Mouse (Mus musculus) cortical plate, adult 2 months (tissue): Measurements from ENCODE around the gene Micu1. TPM values are rescaled to one million over a fixed set of nuclear protein-coding genes. Genes with fewer than 3 reads are reported as not detected.
"Not testable (repeated sequence)": the region's sequence is repeated elsewhere in the genome, so short reads cannot be mapped to it uniquely, and the experiment has no call there.

Source experiments
- H3K27ac ChIP-seq: fragments of 200-500 bp; 2 replicates; pipeline ENCODE4 v1.5.1; 2012; ENCODE audit warnings: low read length, control low read depth, inconsistent platforms; ENCODE audit not compliant: insufficient read depth
- H3K4me1 ChIP-seq: fragments of 200-500 bp; 2 replicates; pipeline ENCODE4 v1.6.1; 2011; ENCODE audit warnings: low read length; ENCODE audit not compliant: control insufficient read depth, insufficient read depth
- H3K4me3 ChIP-seq: fragments of 200-500 bp; 2 replicates; pipeline ENCODE4 v1.5.1; 2011; ENCODE audit warnings: mild to moderate bottlenecking, low read length, control low read depth; ENCODE audit not compliant: insufficient read depth
- CTCF ChIP-seq: fragments of 200-500 bp; IDR thresholded peaks from 2 replicates; pipeline ENCODE4 v1.5.1; 2011; ENCODE audit warnings: mild to moderate bottlenecking, control low read depth, low read length; ENCODE audit not compliant: insufficient read depth; ENCODE audit errors: extremely low read depth
- POLR2A ChIP-seq: fragments of 200-500 bp; IDR thresholded peaks from 2 replicates; pipeline ENCODE4 v1.6.1; 2011; ENCODE audit warnings: mild to moderate bottlenecking, low read length, control low read depth; ENCODE audit not compliant: insufficient read depth; ENCODE audit errors: extremely low read depth
- polyA plus RNA-seq: library from polyadenylated mRNA; depleted of rRNA; stranded (reverse); fragments of >200 nt; gene quantifications from 2 replicates; pipeline ENCODE4 v1.2.3, GENCODE M21; 2012; rRNA removed

The Micu1 gene
- 120 and 144 TPM in 2 replicates for polyA plus RNA-seq

GRCm38 (mm10) chr10:59702207-59703032 lies at the start of gene Micu1:
TSS of gene Micu1 (plus strand) at chr10:59702477.
- Histone ChIP-seq H3K4me3 (peak within 1 kb of the TSS; percentile 71), H3K27ac (peak within 1 kb of the TSS; percentile 5; the same call in 1 of the 2 replicates), H3K4me1 (peaks cover 1% of the 10 kb centered on the region; the same call in 1 of the 2 replicates)
- TF ChIP-seq CTCF, result no peak
- TF ChIP-seq POLR2A, result peak; percentile 87

GRCm38 (mm10) chr10:59656799-59657198 lies 45.5 kb upstream of the Micu1 start:
- no peaks in the 10 kb centered on the region for H3K4me1 ChIP-seq
- TF ChIP-seq POLR2A, result no peak
- no peak for TF ChIP-seq CTCF
- no peak overlapping the region for H3K4me3 ChIP-seq
- H3K27ac ChIP-seq, result no peak overlapping the region

GRCm38 (mm10) chr10:59664765-59665164 lies 37.5 kb upstream of the Micu1 start:
- no peak overlapping the region for H3K27ac ChIP-seq
- peaks cover 2% of the 10 kb centered on the region; the same call in 1 of the 2 replicates for H3K4me1 ChIP-seq
- H3K4me3 ChIP-seq, result no peak overlapping the region
- no peak for TF ChIP-seq CTCF
- TF ChIP-seq POLR2A, result no peak

GRCm38 (mm10) chr10:59665503-59666291 lies 36.6 kb upstream of the Micu1 start:
- no peak overlapping the region for H3K4me3 ChIP-seq
- TF ChIP-seq CTCF, result no peak
- TF ChIP-seq POLR2A, result no peak
- peaks cover 2% of the 10 kb centered on the region; the same call in 1 of the 2 replicates for H3K4me1 ChIP-seq
- no peak overlapping the region for H3K27ac ChIP-seq

- no peak overlapping the region for H3K4me3 ChIP-seq
- TF ChIP-seq POLR2A, result no peak
- H3K4me1 ChIP-seq, result peaks cover 2% of the 10 kb centered on the region; the same call in 1 of the 2 replicates
- no peak overlapping the region for H3K27ac ChIP-seq
These were observed 34.9 kb upstream of the Micu1 start for GRCm38 (mm10) chr10:59667377-59667776.

- Histone ChIP-seq H3K4me1 (peaks cover 2% of the 10 kb centered on the region; the same call in 1 of the 2 replicates), H3K27ac (no peak overlapping the region), H3K4me3 (no peak overlapping the region)
- no peak for TF ChIP-seq CTCF
- TF ChIP-seq POLR2A, result no peak
These were observed 33.8 kb upstream of the Micu1 start for GRCm38 (mm10) chr10:59668491-59668890.

GRCm38 (mm10) chr10:59677836-59678235 lies 24.4 kb upstream of the Micu1 start:
- H3K4me1 ChIP-seq, result no peaks in the 10 kb centered on the region
- H3K4me3 ChIP-seq, result no peak overlapping the region
- no peak for TF ChIP-seq CTCF
- no peak for TF ChIP-seq POLR2A
- H3K27ac ChIP-seq, result no peak overlapping the region

GRCm38 (mm10) chr10:59679189-59679588 lies 23.1 kb upstream of the Micu1 start:
- Histone ChIP-seq H3K27ac (no peak overlapping the region), H3K4me3 (no peak overlapping the region), H3K4me1 (no peaks in the 10 kb centered on the region)
- TF ChIP-seq POLR2A (no peak), CTCF (no peak)

- not testable (repeated sequence) for H3K27ac ChIP-seq, H3K4me1 ChIP-seq, H3K4me3 ChIP-seq
These were observed 16.7 kb upstream of the Micu1 start for GRCm38 (mm10) chr10:59685586-59685985.
